Mouse (Mus musculus) forebrain, embryonic 10.5 days (tissue): Measurements from ENCODE around the gene Endod1. TPM values are rescaled to one million over a fixed set of nuclear protein-coding genes. Genes with fewer than 3 reads are reported as not detected.

Experiments
- DNase-seq: peaks from one replicate; pipeline ENCODE4 v3.0.0-alpha.2; 2017; ENCODE audit warnings: low spot score; ENCODE audit errors: extremely low spot score
- H3K27ac ChIP-seq: fragments of 300-500 bp; sonication (generic); 2 replicates; pipeline ENCODE4 v1.5.1; 2016; ENCODE audit warnings: mild to moderate bottlenecking
- H3K27me3 ChIP-seq: fragments of 300-500 bp; sonication (generic); 2 replicates; pipeline ENCODE4 v1.6.1; 2016; ENCODE audit warnings: mild to moderate bottlenecking; ENCODE audit not compliant: poor library complexity, severe bottlenecking
- H3K36me3 ChIP-seq: fragments of 300-500 bp; sonication (generic); replicated peaks from 2 replicates; pipeline ENCODE4 v1.6.1; 2016; ENCODE audit warnings: mild to moderate bottlenecking, moderate library complexity
- H3K4me1 ChIP-seq: fragments of 300-500 bp; sonication (generic); 2 replicates; pipeline ENCODE4 v1.6.1; 2016
- H3K4me3 ChIP-seq: fragments of 300-500 bp; sonication (generic); 2 replicates; pipeline ENCODE4 v1.5.1; 2016; ENCODE audit warnings: mild to moderate bottlenecking, moderate library complexity
- H3K9me3 ChIP-seq: fragments of 300-500 bp; sonication (generic); 2 replicates; pipeline ENCODE4 v1.6.1; 2016; ENCODE audit warnings: mild to moderate bottlenecking, moderate library complexity
- WGBS: fragments of 180-500 bp; shearing (Covaris S2); methylation state at CpG from one replicate; pipeline ENCODE4 v1.1.7; 2016; 5-methylcytosine and 5-hydroxymethylcytosine counted together
- polyA plus RNA-seq: library from polyadenylated mRNA; unstranded; fragments of >200 nt; fragmentation: Nextera tagmentation; extraction: Ambion mirVana; gene quantifications from 2 replicates; pipeline ENCODE4 v1.2.1, GENCODE M21; 2016

Gene Endod1
- polyA plus RNA-seq, 1 experiment from 2014 or later, result 5.4 TPM

GRCm38 (mm10) chr9:14372440-14372839 is 8.9 kb downstream of the Endod1 start:
- H3K36me3 ChIP-seq, result no peaks in the 10 kb centered on the region
- H3K4me3 ChIP-seq, result no peak overlapping the region
- no peak overlapping the region for H3K27ac ChIP-seq
- no peak for DNase-seq
- H3K4me1 ChIP-seq, result no peaks in the 10 kb centered on the region
- no peaks in the 10 kb centered on the region for H3K27me3 ChIP-seq
- 0 out of 2 replicates have a peak, but pooled peaks cover 4% of the 10 kb centered on the region for H3K9me3 ChIP-seq

- 0 out of 2 replicates have a peak, but pooled peaks cover 4% of the 10 kb centered on the region for H3K9me3 ChIP-seq
- H3K27ac ChIP-seq, result no peak overlapping the region
- no peaks in the 10 kb centered on the region for H3K36me3 ChIP-seq
- H3K4me3 ChIP-seq, result no peak overlapping the region
- DNase-seq, result no peak
- H3K4me1 ChIP-seq, result no peaks in the 10 kb centered on the region
- H3K27me3 ChIP-seq, result no peaks in the 10 kb centered on the region
Observed at GRCm38 (mm10) chr9:14369271-14369670, 12.0 kb downstream of the Endod1 start.

GRCm38 (mm10) chr9:14367850-14368249 is 13.5 kb downstream of the Endod1 start:
- H3K4me3 ChIP-seq, result no peak overlapping the region
- no peaks in the 10 kb centered on the region for H3K4me1 ChIP-seq
- no peaks in the 10 kb centered on the region for H3K36me3 ChIP-seq
- H3K9me3 ChIP-seq, result 0 out of 2 replicates have a peak, but pooled peaks cover 4% of the 10 kb centered on the region
- no peaks in the 10 kb centered on the region for H3K27me3 ChIP-seq
- no peak for DNase-seq
- WGBS, result 92% methylated on average over 4 of the region's 4 CpGs
- no peak overlapping the region for H3K27ac ChIP-seq

GRCm38 (mm10) chr9:14365481-14366125 is 15.7 kb downstream of the Endod1 start:
- no peaks in the 10 kb centered on the region for H3K27me3 ChIP-seq
- no peaks in the 10 kb centered on the region for H3K4me1 ChIP-seq
- DNase-seq, result no peak
- no peak overlapping the region for H3K27ac ChIP-seq
- H3K9me3 ChIP-seq, result 0 out of 2 replicates have a peak, but pooled peaks cover 4% of the 10 kb centered on the region
- WGBS, result 67% methylated on average over 4 of the region's 4 CpGs
- no peaks in the 10 kb centered on the region for H3K36me3 ChIP-seq
- no peak overlapping the region for H3K4me3 ChIP-seq

- H3K27ac ChIP-seq, result no peak overlapping the region
- H3K9me3 ChIP-seq, result 0 out of 2 replicates have a peak, but pooled peaks cover 4% of the 10 kb centered on the region
- no peaks in the 10 kb centered on the region for H3K36me3 ChIP-seq
- H3K4me3 ChIP-seq, result no peak overlapping the region
- no peaks in the 10 kb centered on the region for H3K27me3 ChIP-seq
- DNase-seq, result no peak
- H3K4me1 ChIP-seq, result no peaks in the 10 kb centered on the region
- 95% methylated on average over 9 of the region's 9 CpGs for WGBS
Observed at GRCm38 (mm10) chr9:14364719-14365118, 16.6 kb downstream of the Endod1 start.

- H3K9me3 ChIP-seq, result no peaks in the 10 kb centered on the region
- 87% methylated on average over 6 of the region's 6 CpGs for WGBS
Observed at GRCm38 (mm10) chr9:14363540-14363939, 17.8 kb downstream of the Endod1 start.

GRCm38 (mm10) chr9:14362068-14362768 is 19.1 kb downstream of the Endod1 start:
- no peak overlapping the region for H3K27ac ChIP-seq
- no peak for DNase-seq
- H3K36me3 ChIP-seq, result no peaks in the 10 kb centered on the region
- WGBS, result 93% methylated on average over 8 of the region's 8 CpGs
- no peaks in the 10 kb centered on the region for H3K9me3 ChIP-seq
- H3K27me3 ChIP-seq, result no peaks in the 10 kb centered on the region
- H3K4me3 ChIP-seq, result no peak overlapping the region
- no peaks in the 10 kb centered on the region for H3K4me1 ChIP-seq

More at GRCm38 (mm10) chr9:14363540-14363939, 17.8 kb downstream of the Endod1 start:
- H3K4me3 ChIP-seq, result no peak overlapping the region
- H3K4me1 ChIP-seq, result no peaks in the 10 kb centered on the region
- no peak for DNase-seq
- H3K36me3 ChIP-seq, result no peaks in the 10 kb centered on the region
- no peak overlapping the region for H3K27ac ChIP-seq
- H3K27me3 ChIP-seq, result no peaks in the 10 kb centered on the region

- no peak for DNase-seq
- Histone ChIP-seq H3K36me3 (no peaks in the 10 kb centered on the region), H3K27me3 (no peaks in the 10 kb centered on the region), H3K9me3 (no peaks in the 10 kb centered on the region), H3K27ac (no peak overlapping the region), H3K4me1 (peaks cover 10% of the 10 kb centered on the region), H3K4me3 (no peak overlapping the region)
- 88% methylated on average over 4 of the region's 4 CpGs for WGBS
Observed at GRCm38 (mm10) chr9:14357033-14357432, 24.3 kb downstream of the Endod1 start.

GRCm38 (mm10) chr9:14354852-14355251 is 26.5 kb downstream of the Endod1 start:
- WGBS, result 69% methylated on average over 6 of the region's 6 CpGs
- no peaks in the 10 kb centered on the region for H3K27me3 ChIP-seq
- H3K36me3 ChIP-seq, result no peaks in the 10 kb centered on the region
- no peaks in the 10 kb centered on the region for H3K9me3 ChIP-seq
- peaks cover 10% of the 10 kb centered on the region for H3K4me1 ChIP-seq
- DNase-seq, result no peak
- H3K4me3 ChIP-seq, result no peak overlapping the region
- H3K27ac ChIP-seq, result no peak overlapping the region

- H3K4me3 ChIP-seq, result no peak overlapping the region
- H3K4me1 ChIP-seq, result peaks cover 10% of the 10 kb centered on the region
- no peak overlapping the region for H3K27ac ChIP-seq
- H3K36me3 ChIP-seq, result no peaks in the 10 kb centered on the region
- no peak for DNase-seq
- no peaks in the 10 kb centered on the region for H3K27me3 ChIP-seq
- H3K9me3 ChIP-seq, result no peaks in the 10 kb centered on the region
- 89% methylated on average over 1 of the region's 1 CpGs for WGBS
Observed at GRCm38 (mm10) chr9:14352337-14352736, 29.0 kb downstream of the Endod1 start.

GRCm38 (mm10) chr9:14350787-14351186 is 30.5 kb downstream of the Endod1 start:
- WGBS, result 85% methylated on average over 2 of the region's 2 CpGs
- Histone ChIP-seq H3K9me3 (no peaks in the 10 kb centered on the region), H3K36me3 (no peaks in the 10 kb centered on the region), H3K4me3 (no peak overlapping the region), H3K27me3 (no peaks in the 10 kb centered on the region), H3K4me1 (peaks cover 10% of the 10 kb centered on the region), H3K27ac (no peak overlapping the region)
- DNase-seq, result no peak

- H3K4me3 ChIP-seq, result no peak overlapping the region
- H3K36me3 ChIP-seq, result no peaks in the 10 kb centered on the region
- DNase-seq, result no peak
- no peaks in the 10 kb centered on the region for H3K9me3 ChIP-seq
- H3K27me3 ChIP-seq, result no peaks in the 10 kb centered on the region
- no peak overlapping the region for H3K27ac ChIP-seq
- H3K4me1 ChIP-seq, result 0 out of 2 replicates have a peak, but pooled peaks cover 3% of the 10 kb centered on the region
- 84% methylated on average over 5 of the region's 5 CpGs for WGBS
Observed at GRCm38 (mm10) chr9:14349380-14349779, 31.9 kb downstream of the Endod1 start.

GRCm38 (mm10) chr9:14348416-14348815 is 32.9 kb downstream of the Endod1 start:
- H3K27me3 ChIP-seq, result no peaks in the 10 kb centered on the region
- H3K36me3 ChIP-seq, result no peaks in the 10 kb centered on the region
- WGBS, result 58% methylated on average over 4 of the region's 4 CpGs
- DNase-seq, result no peak
- H3K9me3 ChIP-seq, result no peaks in the 10 kb centered on the region
- H3K27ac ChIP-seq, result no peak overlapping the region
- no peak overlapping the region for H3K4me3 ChIP-seq
- H3K4me1 ChIP-seq, result no peaks in the 10 kb centered on the region
